Mouse (Mus musculus) stomach, embryonic 16.5 days (tissue): ENCODE measurements around the gene Gpr35. TPM values are rescaled to one million over a fixed set of nuclear protein-coding genes. Genes with fewer than 3 reads are reported as not detected.

Experiments
- ATAC-seq: fragments of 200-750 bp; cut with Nextera tagmentation; 2 replicates; pipeline ENCODE4 v1.8.0; 2017; ENCODE audit warnings: moderate number of reproducible peaks, moderate TSS enrichment; ENCODE audit not compliant: insufficient read depth, low FRiP score
- H3K27ac ChIP-seq: fragments of 300-500 bp; sonication (generic); 2 replicates; pipeline ENCODE4 v1.5.1; 2014; ENCODE audit warnings: low read length
- H3K27me3 ChIP-seq: fragments of 300-500 bp; sonication (generic); 2 replicates; pipeline ENCODE4 v1.6.1; 2014; ENCODE audit warnings: low read length, control low read depth, mixed read lengths; ENCODE audit not compliant: control insufficient read depth, insufficient read depth
- H3K36me3 ChIP-seq: fragments of 300-500 bp; sonication (generic); 2 replicates; pipeline ENCODE4 v1.6.1; 2014; ENCODE audit warnings: low read length; ENCODE audit not compliant: control insufficient read depth, insufficient read depth
- H3K4me1 ChIP-seq: fragments of 300-500 bp; sonication (generic); 2 replicates; pipeline ENCODE4 v1.6.1; 2014; ENCODE audit warnings: low read length, control low read depth, mixed read lengths; ENCODE audit not compliant: control insufficient read depth, insufficient read depth
- H3K4me2 ChIP-seq: fragments of 300-500 bp; sonication (generic); 2 replicates; pipeline ENCODE4 v1.6.1; 2014; ENCODE audit warnings: low read depth, low read length, mixed read lengths
- H3K4me3 ChIP-seq: fragments of 300-500 bp; sonication (generic); replicated peaks from 2 replicates; pipeline ENCODE4 v1.5.1; 2014; ENCODE audit warnings: mild to moderate bottlenecking, low read length
- H3K9ac ChIP-seq: fragments of 300-500 bp; sonication (generic); 2 replicates; pipeline ENCODE4 v1.6.1; 2014; ENCODE audit warnings: low read length
- H3K9me3 ChIP-seq: fragments of 300-500 bp; sonication (generic); replicated peaks from 2 replicates; pipeline ENCODE4 v1.6.1; 2016; ENCODE audit warnings: low read length, control low read depth; ENCODE audit not compliant: control insufficient read depth
- WGBS: fragments of 180-500 bp; shearing (Covaris S2); extraction: QIAGEN DNeasy Blood & Tissue Kit; methylation state at CpG from one replicate; pipeline ENCODE4 v1.1.7; 2014; 5-methylcytosine and 5-hydroxymethylcytosine counted together
- polyA plus RNA-seq: library from polyadenylated mRNA; unstranded; fragments of >200 nt; fragmentation: Nextera tagmentation; extraction: Ambion mirVana; gene quantifications from 2 replicates; pipeline ENCODE4 v1.2.1, GENCODE M21; 2015

The Gpr35 gene
- polyA plus RNA-seq, 1 experiment from 2014 or later = 8.7 TPM

GRCm38 (mm10) chr1:93014460-93014859, 63.8 kb downstream of the Gpr35 start:
- ATAC-seq = peak; percentile 38; the same call in 1 of the 2 replicates
- H3K27ac ChIP-seq = no peak overlapping the region
- no peaks in the 10 kb centered on the region for H3K27me3 ChIP-seq
- no peaks in the 10 kb centered on the region for H3K36me3 ChIP-seq
- no peaks in the 10 kb centered on the region for H3K9me3 ChIP-seq
- H3K4me3 ChIP-seq = no peak overlapping the region
- no peak overlapping the region for H3K9ac ChIP-seq
- H3K4me1 ChIP-seq = no peaks in the 10 kb centered on the region
- no peak overlapping the region for H3K4me2 ChIP-seq

- Histone ChIP-seq H3K27ac (no peak overlapping the region), H3K27me3 (no peaks in the 10 kb centered on the region), H3K36me3 (no peaks in the 10 kb centered on the region), H3K4me3 (no peak overlapping the region), H3K4me1 (no peaks in the 10 kb centered on the region), H3K4me2 (no peak overlapping the region), H3K9me3 (no peaks in the 10 kb centered on the region), H3K9ac (no peak overlapping the region)
- ATAC-seq = no peak
- 50% methylated on average over 2 of the region's 2 CpGs for WGBS
Observed at GRCm38 (mm10) chr1:93015136-93015535, 64.5 kb downstream of the Gpr35 start.

- Histone ChIP-seq H3K4me3 (no peak overlapping the region), H3K36me3 (no peaks in the 10 kb centered on the region), H3K9ac (no peak overlapping the region), H3K27ac (no peak overlapping the region), H3K4me2 (no peak overlapping the region), H3K4me1 (no peaks in the 10 kb centered on the region), H3K9me3 (no peaks in the 10 kb centered on the region), H3K27me3 (no peaks in the 10 kb centered on the region)
- 83% methylated on average over 10 of the region's 10 CpGs for WGBS
- ATAC-seq = no peak
Observed at GRCm38 (mm10) chr1:93018716-93019115, 68.1 kb downstream of the Gpr35 start.

- no peaks in the 10 kb centered on the region for H3K4me1 ChIP-seq
- H3K9me3 ChIP-seq = no peaks in the 10 kb centered on the region
- H3K4me2 ChIP-seq = no peak overlapping the region
- H3K27ac ChIP-seq = no peak overlapping the region
- no peaks in the 10 kb centered on the region for H3K36me3 ChIP-seq
- H3K4me3 ChIP-seq = no peak overlapping the region
- no peaks in the 10 kb centered on the region for H3K27me3 ChIP-seq
- ATAC-seq = no peak
- 76% methylated on average over 4 of the region's 4 CpGs for WGBS
- H3K9ac ChIP-seq = no peak overlapping the region
Observed at GRCm38 (mm10) chr1:93020602-93021001, 69.9 kb downstream of the Gpr35 start.

GRCm38 (mm10) chr1:93026600-93026999, 75.9 kb downstream of the Gpr35 start:
- 79% methylated on average over 8 of the region's 8 CpGs for WGBS
- H3K4me3 ChIP-seq = no peak overlapping the region
- H3K27me3 ChIP-seq = no peaks in the 10 kb centered on the region
- H3K9me3 ChIP-seq = no peaks in the 10 kb centered on the region
- H3K9ac ChIP-seq = no peak overlapping the region
- H3K4me2 ChIP-seq = no peak overlapping the region
- no peak for ATAC-seq
- H3K27ac ChIP-seq = no peak overlapping the region
- H3K36me3 ChIP-seq = no peaks in the 10 kb centered on the region
- H3K4me1 ChIP-seq = no peaks in the 10 kb centered on the region

GRCm38 (mm10) chr1:93029387-93029786, 78.7 kb downstream of the Gpr35 start:
- 89% methylated on average over 10 of the region's 10 CpGs for WGBS
- Histone ChIP-seq H3K9me3 (no peaks in the 10 kb centered on the region), H3K9ac (no peak overlapping the region), H3K27me3 (no peaks in the 10 kb centered on the region), H3K4me1 (no peaks in the 10 kb centered on the region), H3K36me3 (no peaks in the 10 kb centered on the region), H3K27ac (no peak overlapping the region), H3K4me2 (no peak overlapping the region), H3K4me3 (no peak overlapping the region)
- no peak for ATAC-seq

GRCm38 (mm10) chr1:93030060-93030459, 79.4 kb downstream of the Gpr35 start:
- no peaks in the 10 kb centered on the region for H3K27me3 ChIP-seq
- no peaks in the 10 kb centered on the region for H3K4me1 ChIP-seq
- no peak overlapping the region for H3K4me2 ChIP-seq
- no peak for ATAC-seq
- H3K27ac ChIP-seq = no peak overlapping the region
- H3K36me3 ChIP-seq = no peaks in the 10 kb centered on the region
- no peaks in the 10 kb centered on the region for H3K9me3 ChIP-seq
- H3K9ac ChIP-seq = no peak overlapping the region
- H3K4me3 ChIP-seq = no peak overlapping the region
- 62% methylated on average over 2 of the region's 2 CpGs for WGBS

GRCm38 (mm10) chr1:93031199-93031598, 80.5 kb downstream of the Gpr35 start:
- Histone ChIP-seq H3K27ac (no peak overlapping the region), H3K36me3 (no peaks in the 10 kb centered on the region), H3K4me1 (no peaks in the 10 kb centered on the region), H3K9ac (no peak overlapping the region), H3K4me3 (no peak overlapping the region), H3K27me3 (no peaks in the 10 kb centered on the region), H3K4me2 (no peak overlapping the region), H3K9me3 (no peaks in the 10 kb centered on the region)
- ATAC-seq = no peak
- 82% methylated on average over 3 of the region's 3 CpGs for WGBS

- WGBS = 52% methylated on average over 8 of the region's 8 CpGs
- Histone ChIP-seq H3K4me2 (no peak overlapping the region), H3K4me3 (no peak overlapping the region), H3K4me1 (no peaks in the 10 kb centered on the region), H3K9ac (no peak overlapping the region), H3K9me3 (no peaks in the 10 kb centered on the region), H3K27ac (no peak overlapping the region), H3K36me3 (no peaks in the 10 kb centered on the region), H3K27me3 (no peaks in the 10 kb centered on the region)
- no peak for ATAC-seq
Observed at GRCm38 (mm10) chr1:93033989-93034388, 83.3 kb downstream of the Gpr35 start.

- no peaks in the 10 kb centered on the region for H3K9me3 ChIP-seq
- no peak overlapping the region for H3K4me3 ChIP-seq
- no peak overlapping the region for H3K27ac ChIP-seq
- no peak overlapping the region for H3K9ac ChIP-seq
- 63% methylated on average over 4 of the region's 4 CpGs for WGBS
- H3K4me1 ChIP-seq = no peaks in the 10 kb centered on the region
- H3K27me3 ChIP-seq = no peaks in the 10 kb centered on the region
- no peak overlapping the region for H3K4me2 ChIP-seq
- no peak for ATAC-seq
- H3K36me3 ChIP-seq = no peaks in the 10 kb centered on the region
Observed at GRCm38 (mm10) chr1:93035981-93036380, 85.3 kb downstream of the Gpr35 start.
